Mouse (Mus musculus): ENCODE results near the gene Sco1. TPM values are rescaled to one million over a fixed set of nuclear protein-coding genes. Genes with fewer than 3 reads are reported as not detected.

The Sco1 gene
- polyA plus RNA-seq, 1 experiment from 2014 or later: 23.7 TPM

GRCm38 (mm10) chr11:67051676-67052320, 672 bp upstream of the Sco1 start:
- Histone ChIP-seq H3K9me3 (no peaks in the 10 kb centered on the region), H3K27me3 (replicated peaks; ENCODE audit: low read depth, poor library complexity, severe bottlenecking) (no peaks in the 10 kb centered on the region), H3K36me3 (replicated peaks) (peaks cover 48% of the 10 kb centered on the region), H3K4me3 (peak overlapping the region; percentile 88), H3K27ac (replicated peaks) (peak overlapping the region; percentile 86), H3K4me1 (peaks cover 20% of the 10 kb centered on the region)
- DNase-seq (ENCODE audit: low spot score): no peak
- WGBS: 10% methylated on average over 16 of the region's 16 CpGs

- Histone ChIP-seq H3K36me3 (replicated peaks) (peaks cover 67% of the 10 kb centered on the region), H3K4me1 (peaks cover 20% of the 10 kb centered on the region), H3K4me3 (no peak overlapping the region), H3K9me3 (no peaks in the 10 kb centered on the region), H3K27ac (replicated peaks) (no peak overlapping the region), H3K27me3 (replicated peaks; ENCODE audit: low read depth, poor library complexity, severe bottlenecking) (no peaks in the 10 kb centered on the region)
- no peak for DNase-seq (ENCODE audit: low spot score)
- WGBS: 89% methylated on average over 8 of the region's 8 CpGs
Observed at GRCm38 (mm10) chr11:67054754-67055365, 2.4 kb downstream of the Sco1 start.

- no peak overlapping the region for H3K27ac ChIP-seq (replicated peaks)
- H3K4me3 ChIP-seq: no peak overlapping the region
- peaks cover 98% of the 10 kb centered on the region for H3K36me3 ChIP-seq (replicated peaks)
- no peaks in the 10 kb centered on the region for H3K9me3 ChIP-seq
- H3K27me3 ChIP-seq (replicated peaks; ENCODE audit: low read depth, poor library complexity, severe bottlenecking): no peaks in the 10 kb centered on the region
- H3K4me1 ChIP-seq: no peaks in the 10 kb centered on the region
- no peak for DNase-seq (ENCODE audit: low spot score)
- 94% methylated on average over 2 of the region's 2 CpGs for WGBS
Observed at GRCm38 (mm10) chr11:67061311-67061710, 8.8 kb downstream of the Sco1 start.

GRCm38 (mm10) chr11:67062726-67063125, 10.3 kb downstream of the Sco1 start:
- no peak overlapping the region for H3K27ac ChIP-seq (replicated peaks)
- WGBS: 97% methylated on average over 3 of the region's 3 CpGs
- H3K4me1 ChIP-seq: no peaks in the 10 kb centered on the region
- DNase-seq (ENCODE audit: low spot score): no peak
- peaks cover 98% of the 10 kb centered on the region for H3K36me3 ChIP-seq (replicated peaks)
- no peaks in the 10 kb centered on the region for H3K9me3 ChIP-seq
- H3K27me3 ChIP-seq (replicated peaks; ENCODE audit: low read depth, poor library complexity, severe bottlenecking): no peaks in the 10 kb centered on the region
- no peak overlapping the region for H3K4me3 ChIP-seq

- H3K27ac ChIP-seq (replicated peaks): no peak overlapping the region
- H3K27me3 ChIP-seq (replicated peaks; ENCODE audit: low read depth, poor library complexity, severe bottlenecking): no peaks in the 10 kb centered on the region
- peaks cover 51% of the 10 kb centered on the region for H3K36me3 ChIP-seq (replicated peaks)
- H3K9me3 ChIP-seq: no peaks in the 10 kb centered on the region
- no peak overlapping the region for H3K4me3 ChIP-seq
- no peaks in the 10 kb centered on the region for H3K4me1 ChIP-seq
- 90% methylated on average over 3 of the region's 3 CpGs for WGBS
- no peak for DNase-seq (ENCODE audit: low spot score)
Observed at GRCm38 (mm10) chr11:67067741-67068140, 15.3 kb downstream of the Sco1 start.

GRCm38 (mm10) chr11:67072615-67073130, 20.2 kb downstream of the Sco1 start:
- peaks cover 3% of the 10 kb centered on the region for H3K36me3 ChIP-seq (replicated peaks)
- 86% methylated on average over 15 of the region's 15 CpGs for WGBS
- no peak overlapping the region for H3K27ac ChIP-seq (replicated peaks)
- no peak overlapping the region for H3K4me3 ChIP-seq
- no peaks in the 10 kb centered on the region for H3K9me3 ChIP-seq
- DNase-seq (ENCODE audit: low spot score): no peak
- peaks cover 4% of the 10 kb centered on the region for H3K4me1 ChIP-seq
- H3K27me3 ChIP-seq (replicated peaks; ENCODE audit: low read depth, poor library complexity, severe bottlenecking): no peaks in the 10 kb centered on the region

DNA sequence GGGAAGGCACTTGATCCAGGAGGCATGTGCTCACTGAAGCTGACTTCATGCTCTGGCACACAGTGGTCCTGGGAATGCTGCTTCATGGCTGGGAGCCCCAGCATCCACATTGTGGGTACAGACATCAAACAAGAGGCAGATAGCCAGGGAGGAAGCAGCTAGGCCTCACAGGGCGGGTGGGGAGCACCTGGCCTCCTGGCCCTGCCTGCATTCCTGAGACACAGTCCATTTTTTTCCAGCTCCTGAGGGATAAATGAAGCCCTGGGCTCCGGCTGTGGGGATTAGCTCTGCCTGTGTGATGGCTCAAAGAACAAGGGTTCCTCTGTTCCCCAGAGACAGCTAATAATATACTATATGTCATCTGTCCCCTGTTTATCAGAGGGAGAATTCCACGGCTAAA, 22.6 kb downstream of the Sco1 start:
- 27% methylated on average over 3 of the region's 3 CpGs for WGBS
- Histone ChIP-seq H3K36me3 (replicated peaks) (no peaks in the 10 kb centered on the region), H3K27me3 (replicated peaks; ENCODE audit: low read depth, poor library complexity, severe bottlenecking) (no peaks in the 10 kb centered on the region), H3K27ac (replicated peaks) (peak overlapping the region; percentile 24; the same call in 1 of the 2 replicates), H3K4me3 (no peak overlapping the region), H3K9me3 (no peaks in the 10 kb centered on the region), H3K4me1 (peaks cover 8% of the 10 kb centered on the region)
- no peak for DNase-seq (ENCODE audit: low spot score)

- H3K4me1 ChIP-seq: peaks cover 20% of the 10 kb centered on the region
- H3K9me3 ChIP-seq: no peaks in the 10 kb centered on the region
- H3K36me3 ChIP-seq (replicated peaks): no peaks in the 10 kb centered on the region
- H3K27ac ChIP-seq (replicated peaks): no peak overlapping the region
- no peaks in the 10 kb centered on the region for H3K27me3 ChIP-seq (replicated peaks; ENCODE audit: low read depth, poor library complexity, severe bottlenecking)
- DNase-seq (ENCODE audit: low spot score): no peak
- no peak overlapping the region for H3K4me3 ChIP-seq
- 86% methylated on average over 5 of the region's 5 CpGs for WGBS
Observed at GRCm38 (mm10) chr11:67076781-67077180, 24.3 kb downstream of the Sco1 start.

DNA sequence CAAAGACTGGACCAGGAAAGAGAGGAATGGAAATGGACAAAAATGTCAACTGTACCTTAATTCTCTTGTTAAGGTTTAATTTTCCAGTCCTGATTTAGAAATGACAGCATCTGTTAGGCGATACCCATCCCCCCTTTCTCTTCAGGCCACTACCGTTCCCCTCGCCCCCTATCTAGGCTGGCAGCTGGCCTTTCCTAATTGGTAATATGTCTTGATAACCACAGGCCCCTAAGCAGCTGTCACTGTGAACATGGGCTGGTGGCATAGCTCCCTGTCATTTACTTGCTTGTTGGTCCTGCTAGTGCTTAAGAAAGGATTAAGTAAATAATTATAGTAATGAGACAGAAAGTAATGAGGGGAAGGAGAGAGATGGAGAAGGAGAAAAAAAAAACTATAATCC, 25.0 kb downstream of the Sco1 start:
- H3K36me3 ChIP-seq (replicated peaks): no peaks in the 10 kb centered on the region
- DNase-seq (ENCODE audit: low spot score): no peak
- peaks cover 5% of the 10 kb centered on the region; the same call in 1 of the 2 replicates for H3K27me3 ChIP-seq (replicated peaks; ENCODE audit: low read depth, poor library complexity, severe bottlenecking)
- peaks cover 20% of the 10 kb centered on the region for H3K4me1 ChIP-seq
- no peak overlapping the region for H3K4me3 ChIP-seq
- H3K27ac ChIP-seq (replicated peaks): no peak overlapping the region
- no peaks in the 10 kb centered on the region for H3K9me3 ChIP-seq
- 68% methylated on average over 3 of the region's 3 CpGs for WGBS

DNA sequence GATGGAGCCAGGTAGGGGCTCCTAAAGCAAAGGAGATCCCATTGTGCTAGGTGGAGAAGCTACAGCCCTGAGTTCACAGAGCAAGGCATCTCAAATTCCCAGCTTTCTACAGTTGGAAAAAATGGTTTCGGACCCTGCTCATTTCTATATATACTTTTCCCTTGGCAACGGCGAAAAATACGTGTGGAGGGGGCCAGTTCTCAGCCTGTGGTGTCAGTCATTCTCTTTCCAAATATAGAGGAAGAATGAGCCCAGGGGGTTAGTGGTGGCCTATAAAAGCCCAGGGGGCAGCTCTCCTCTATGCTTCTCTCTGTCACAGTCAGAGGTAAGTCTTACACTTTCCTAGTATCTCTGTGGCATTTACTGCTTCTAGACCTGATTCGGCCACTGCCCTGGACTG, 25.5 kb downstream of the Sco1 start, which contains the start of gene Myh3:
Gene Myh3 (plus strand): TSS at position 301 of the 400 bp plus-strand sequence.
- no peak within 1 kb of the TSS for H3K27ac ChIP-seq (replicated peaks)
- peaks cover 11% of the 10 kb centered on the region for H3K27me3 ChIP-seq (replicated peaks; ENCODE audit: low read depth, poor library complexity, severe bottlenecking)
- H3K4me1 ChIP-seq: peaks cover 20% of the 10 kb centered on the region
- DNase-seq (ENCODE audit: low spot score): no peak
- no peak within 1 kb of the TSS for H3K4me3 ChIP-seq
- no peaks in the 10 kb centered on the region for H3K9me3 ChIP-seq
- no peaks in the 10 kb centered on the region for H3K36me3 ChIP-seq (replicated peaks)
- 85% methylated on average over 5 of the region's 5 CpGs for WGBS

- Histone ChIP-seq H3K9me3 (no peaks in the 10 kb centered on the region), H3K27me3 (replicated peaks; ENCODE audit: low read depth, poor library complexity, severe bottlenecking) (peaks cover 20% of the 10 kb centered on the region), H3K36me3 (replicated peaks) (no peaks in the 10 kb centered on the region), H3K27ac (replicated peaks) (no peak overlapping the region), H3K4me1 (peaks cover 20% of the 10 kb centered on the region), H3K4me3 (no peak overlapping the region)
- DNase-seq (ENCODE audit: low spot score): no peak
- WGBS: 90% methylated on average over 6 of the region's 6 CpGs
Observed at GRCm38 (mm10) chr11:67078888-67079287, 26.4 kb downstream of the Sco1 start.

DNA sequence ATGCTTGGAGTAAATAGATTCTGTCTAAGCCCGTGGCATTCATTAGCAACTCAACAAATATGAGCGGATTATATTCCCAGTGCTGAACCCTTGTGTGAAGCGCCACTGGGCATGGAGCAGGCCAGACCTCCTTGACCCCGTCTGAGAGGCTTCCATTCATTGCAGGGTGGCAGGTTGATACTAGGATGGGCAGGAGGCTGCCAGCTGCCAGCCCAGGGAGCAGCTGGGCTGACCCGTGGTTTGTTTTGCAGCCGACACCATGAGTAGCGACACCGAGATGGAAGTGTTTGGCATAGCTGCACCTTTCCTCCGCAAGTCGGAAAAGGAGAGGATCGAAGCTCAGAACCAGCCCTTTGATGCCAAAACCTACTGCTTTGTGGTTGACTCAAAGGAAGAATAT, 27.3 kb downstream of the Sco1 start:
- WGBS: 66% methylated on average over 11 of the region's 11 CpGs
- Histone ChIP-seq H3K9me3 (no peaks in the 10 kb centered on the region), H3K27me3 (replicated peaks; ENCODE audit: low read depth, poor library complexity, severe bottlenecking) (peaks cover 28% of the 10 kb centered on the region), H3K4me3 (no peak overlapping the region), H3K36me3 (replicated peaks) (no peaks in the 10 kb centered on the region), H3K27ac (replicated peaks) (0 out of 2 replicates have a peak overlapping the region, but pooled peaks have one; percentile 32), H3K4me1 (peaks cover 20% of the 10 kb centered on the region)
- DNase-seq (ENCODE audit: low spot score): no peak

DNA sequence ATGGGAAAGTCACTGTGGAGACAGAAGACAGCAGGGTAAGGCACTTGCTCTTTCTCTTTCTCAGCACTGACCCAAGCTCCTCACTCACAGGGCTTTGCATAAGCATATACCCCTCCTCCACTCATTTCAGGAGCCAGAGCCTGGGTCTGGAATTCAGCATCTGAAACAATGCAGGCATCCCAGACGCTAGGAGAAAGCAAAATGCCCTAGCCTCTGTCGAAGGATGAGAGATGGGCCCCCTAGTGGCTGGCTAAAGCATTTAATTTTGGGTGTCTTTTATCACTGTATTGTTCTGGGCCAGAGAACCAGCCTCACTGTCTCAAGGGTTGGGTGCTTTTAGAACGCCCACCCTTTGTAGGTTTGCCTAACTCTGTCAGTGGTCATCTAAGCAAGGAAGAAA, 27.7 kb downstream of the Sco1 start:
- Histone ChIP-seq H3K9me3 (no peaks in the 10 kb centered on the region), H3K27ac (replicated peaks) (peak overlapping the region; percentile 32; the same call in 1 of the 2 replicates)
- WGBS: 5% methylated on average over 3 of the region's 3 CpGs

More for the DNA sequence above, 27.7 kb downstream of the Sco1 start:
- Histone ChIP-seq H3K36me3 (replicated peaks) (no peaks in the 10 kb centered on the region), H3K27me3 (replicated peaks; ENCODE audit: low read depth, poor library complexity, severe bottlenecking) (peaks cover 33% of the 10 kb centered on the region), H3K4me3 (no peak overlapping the region), H3K4me1 (peaks cover 17% of the 10 kb centered on the region)
- peak; percentile 74 for DNase-seq (ENCODE audit: low spot score)

Data from embryonic facial prominence, embryonic 10.5 days (tissue).